Mouse (Mus musculus) liver, postnatal 0 days (tissue): ENCODE measurements around the gene Zfp628. TPM values are rescaled to one million over a fixed set of nuclear protein-coding genes. Genes with fewer than 3 reads are reported as not detected.

ENCODE experiments used
- ATAC-seq: fragments of 200-750 bp; cut with Nextera tagmentation; 2 replicates; pipeline ENCODE4 v1.8.0; 2017; ENCODE audit warnings: mild to moderate bottlenecking, moderate library complexity
- DNase-seq: peaks from one replicate; pipeline ENCODE4 v3.0.0-alpha.2; 2016
- H3K27ac ChIP-seq: fragments of 300-500 bp; sonication (generic); 2 replicates; pipeline ENCODE4 v1.5.1; 2014; ENCODE audit warnings: antibody characterized with exemption, moderate library complexity, mild to moderate bottlenecking, low read depth
- H3K27me3 ChIP-seq: fragments of 300-500 bp; sonication (generic); 2 replicates; pipeline ENCODE4 v1.6.1; 2014; ENCODE audit warnings: low read length, control low read depth, mixed read lengths; ENCODE audit not compliant: insufficient read depth
- H3K36me3 ChIP-seq: fragments of 300-500 bp; sonication (generic); replicated peaks from 2 replicates; pipeline ENCODE4 v1.6.1; 2014; ENCODE audit warnings: mild to moderate bottlenecking, control low read depth, low read length, moderate library complexity, mixed read lengths; ENCODE audit not compliant: insufficient read depth
- H3K4me1 ChIP-seq: fragments of 300-500 bp; sonication (generic); 2 replicates; pipeline ENCODE4 v1.6.1; 2014; ENCODE audit warnings: antibody characterized with exemption, mild to moderate bottlenecking, control low read depth; ENCODE audit not compliant: insufficient read depth
- H3K4me2 ChIP-seq: fragments of 300-500 bp; sonication (generic); 2 replicates; pipeline ENCODE4 v1.6.1; 2014; ENCODE audit warnings: low read depth, mild to moderate bottlenecking, low read length, moderate library complexity, mixed read lengths
- H3K4me3 ChIP-seq: fragments of 300-500 bp; sonication (generic); 2 replicates; pipeline ENCODE4 v1.5.1; 2014; ENCODE audit warnings: low read depth, low read length
- H3K9ac ChIP-seq: fragments of 300-500 bp; sonication (generic); replicated peaks from 2 replicates; pipeline ENCODE4 v1.6.1; 2014; ENCODE audit warnings: mild to moderate bottlenecking, moderate library complexity
- H3K9me3 ChIP-seq: fragments of 300-500 bp; sonication (generic); 2 replicates; pipeline ENCODE4 v1.6.1; 2016; ENCODE audit warnings: mild to moderate bottlenecking, control low read depth, low read length, mixed read lengths
- CTCF ChIP-seq: sonication (generic); IDR thresholded peaks from 2 replicates; pipeline ENCODE4 v1.5.1; 2016; ENCODE audit warnings: antibody characterized with exemption, low read depth
- EP300 ChIP-seq: IDR thresholded peaks from 2 replicates; pipeline ENCODE4 v1.6.1; 2016; ENCODE audit warnings: antibody characterized with exemption, low read depth, mild to moderate bottlenecking
- WGBS: fragments of 180-500 bp; shearing (Covaris S2); extraction: QIAGEN DNeasy Blood & Tissue Kit; methylation state at CpG from one replicate; pipeline ENCODE4 v1.1.7; 2014; ENCODE audit not compliant: insufficient replicate concordance; 5-methylcytosine and 5-hydroxymethylcytosine counted together
- polyA plus RNA-seq: library from polyadenylated mRNA; unstranded; fragments of >200 nt; fragmentation: Nextera tagmentation; extraction: Ambion mirVana; gene quantifications from 2 replicates; pipeline ENCODE4 v1.2.1, GENCODE M21; 2015

The Zfp628 gene
- polyA plus RNA-seq, 1 experiment from 2014 or later = 1.0 TPM

DNA sequence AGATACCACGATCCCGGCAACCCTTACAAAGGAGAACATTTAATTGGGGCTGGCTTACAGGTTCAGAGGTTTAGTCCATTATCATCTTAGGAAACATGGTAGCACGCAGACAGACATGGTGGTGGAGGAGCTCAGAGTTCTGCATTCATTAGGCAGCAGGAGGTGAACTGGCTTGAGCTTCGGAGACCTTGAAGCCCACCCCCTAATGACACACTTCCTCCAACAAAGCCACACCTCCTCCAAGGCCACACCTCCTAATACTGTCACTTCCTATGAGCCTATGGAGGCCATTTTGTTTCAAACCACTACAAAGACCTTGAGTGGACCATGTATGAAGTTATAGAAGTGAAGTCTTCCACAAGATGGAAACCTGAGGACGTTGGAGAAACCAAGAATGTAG lies 2.8 kb upstream of the Zfp628 start:
- no peaks in the 10 kb centered on the region for H3K27me3 ChIP-seq
- 64% methylated on average over 5 of the region's 5 CpGs for WGBS
- no peak for DNase-seq
- no peak overlapping the region for H3K9ac ChIP-seq
- no peaks in the 10 kb centered on the region for H3K9me3 ChIP-seq
- no peak overlapping the region for H3K4me3 ChIP-seq
- H3K27ac ChIP-seq = no peak overlapping the region
- H3K4me2 ChIP-seq = no peak overlapping the region
- H3K4me1 ChIP-seq = peaks cover 20% of the 10 kb centered on the region
- no peak for TF ChIP-seq CTCF
- TF ChIP-seq EP300 = no peak
- ATAC-seq = no peak
- H3K36me3 ChIP-seq = no peaks in the 10 kb centered on the region

DNA sequence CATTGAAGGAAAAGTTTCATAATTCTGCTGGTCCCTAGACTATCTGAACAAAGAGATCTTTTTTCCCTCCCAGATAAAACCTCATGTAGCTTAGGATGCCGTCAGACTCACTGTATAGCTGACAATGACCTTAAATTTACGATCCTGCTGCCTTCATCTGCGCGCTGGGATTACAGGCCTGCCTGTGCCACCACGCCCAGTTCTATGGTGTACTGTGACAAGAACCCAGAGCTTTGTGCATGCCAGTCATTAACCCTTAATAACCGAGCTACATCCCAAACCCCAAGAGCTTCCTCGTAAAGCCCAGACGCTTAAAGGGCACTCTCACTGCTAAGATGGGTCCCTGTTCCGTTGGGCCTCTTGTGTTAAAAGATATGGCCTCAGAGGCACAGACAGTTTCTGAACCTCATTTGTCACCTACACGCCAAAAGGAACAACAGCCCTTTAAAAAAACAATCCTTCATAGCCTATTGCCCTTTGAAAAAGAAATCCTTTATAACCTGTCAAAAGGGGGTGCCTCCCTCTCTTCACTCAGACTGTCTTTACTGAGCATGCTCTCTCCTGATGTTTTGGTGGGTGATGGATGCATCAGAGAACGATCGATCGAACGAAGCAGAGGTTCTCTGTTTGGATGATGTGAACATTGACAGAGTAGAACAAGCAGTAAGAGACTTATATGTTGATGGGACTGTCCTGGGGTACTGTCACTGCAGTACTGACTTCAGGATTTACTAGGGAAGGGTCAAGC lies 826 bp downstream of the Zfp628 start:
- WGBS = 16% methylated on average over 14 of the region's 14 CpGs
- no peak for TF ChIP-seq CTCF
- TF ChIP-seq EP300 = 0 out of 2 replicates have a peak, but pooled peaks have one; percentile 5
- DNase-seq = no peak

DNA sequence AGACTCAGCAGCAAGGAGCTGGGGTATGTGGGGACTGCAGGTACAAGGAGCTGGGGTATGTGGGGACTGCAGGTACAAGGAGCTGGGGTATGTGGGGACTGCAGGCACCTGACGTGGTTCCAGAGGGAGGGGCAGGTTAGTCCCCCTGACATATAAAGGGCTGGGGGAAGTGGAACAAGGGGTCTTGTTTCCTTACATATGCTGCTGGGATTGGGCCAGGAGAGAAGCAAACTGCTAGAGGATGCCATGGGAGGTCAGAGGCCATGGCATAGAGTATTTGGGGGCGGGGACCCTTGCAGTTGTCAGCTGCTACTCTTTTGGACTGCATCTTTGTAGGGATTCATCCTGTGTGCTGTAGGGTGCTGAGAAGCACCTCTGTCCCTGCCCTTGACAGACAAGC lies 2.5 kb downstream of the Zfp628 start:
- 91% methylated on average over 2 of the region's 2 CpGs for WGBS

More for the DNA sequence above, 826 bp downstream of the Zfp628 start:
- Histone ChIP-seq H3K27ac (peak overlapping the region; percentile 94), H3K4me1 (peaks cover 20% of the 10 kb centered on the region), H3K27me3 (no peaks in the 10 kb centered on the region), H3K9me3 (no peaks in the 10 kb centered on the region), H3K4me2 (peak overlapping the region; percentile 91), H3K36me3 (peaks cover 26% of the 10 kb centered on the region), H3K4me3 (peak overlapping the region; percentile 84), H3K9ac (peak overlapping the region; percentile 92)
- peak; percentile 41 for ATAC-seq

DNA sequence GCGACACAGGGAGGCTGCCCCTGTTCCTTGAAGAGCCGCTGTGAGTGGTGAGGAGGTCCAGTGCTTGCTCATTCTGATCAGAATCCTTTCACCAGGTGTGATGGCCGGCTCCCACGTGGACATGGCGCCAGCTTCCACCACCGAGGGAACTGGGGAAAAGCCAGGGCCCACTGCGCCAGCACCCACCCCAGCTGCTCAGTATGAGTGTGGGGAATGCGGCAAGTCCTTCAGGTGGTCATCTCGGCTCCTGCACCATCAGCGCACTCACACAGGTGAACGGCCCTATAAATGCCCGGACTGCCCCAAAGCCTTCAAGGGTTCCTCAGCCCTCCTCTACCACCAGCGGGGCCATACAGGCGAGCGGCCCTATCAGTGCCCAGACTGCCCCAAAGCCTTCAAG lies 3.7 kb downstream of the Zfp628 start:
- H3K4me1 ChIP-seq = peaks cover 31% of the 10 kb centered on the region
- WGBS = 94% methylated on average over 15 of the region's 15 CpGs
- H3K4me3 ChIP-seq = no peak overlapping the region
- DNase-seq = no peak
- ATAC-seq = no peak
- peaks cover 26% of the 10 kb centered on the region for H3K36me3 ChIP-seq
- no peak overlapping the region for H3K9ac ChIP-seq
- no peak overlapping the region for H3K4me2 ChIP-seq
- peaks cover 14% of the 10 kb centered on the region for H3K27me3 ChIP-seq
- TF ChIP-seq CTCF = no peak
- no peak for TF ChIP-seq EP300
- no peaks in the 10 kb centered on the region for H3K9me3 ChIP-seq
- H3K27ac ChIP-seq = no peak overlapping the region

More for the DNA sequence above, 2.5 kb downstream of the Zfp628 start:
- no peaks in the 10 kb centered on the region for H3K9me3 ChIP-seq
- no peak for TF ChIP-seq EP300
- no peak for TF ChIP-seq CTCF
- no peak for ATAC-seq
- DNase-seq = no peak
- no peak overlapping the region for H3K27ac ChIP-seq
- no peak overlapping the region for H3K4me3 ChIP-seq
- H3K36me3 ChIP-seq = peaks cover 26% of the 10 kb centered on the region
- 0 out of 2 replicates have a peak, but pooled peaks cover 3% of the 10 kb centered on the region for H3K27me3 ChIP-seq
- no peak overlapping the region for H3K4me2 ChIP-seq
- no peak overlapping the region for H3K9ac ChIP-seq
- peaks cover 21% of the 10 kb centered on the region for H3K4me1 ChIP-seq

DNA sequence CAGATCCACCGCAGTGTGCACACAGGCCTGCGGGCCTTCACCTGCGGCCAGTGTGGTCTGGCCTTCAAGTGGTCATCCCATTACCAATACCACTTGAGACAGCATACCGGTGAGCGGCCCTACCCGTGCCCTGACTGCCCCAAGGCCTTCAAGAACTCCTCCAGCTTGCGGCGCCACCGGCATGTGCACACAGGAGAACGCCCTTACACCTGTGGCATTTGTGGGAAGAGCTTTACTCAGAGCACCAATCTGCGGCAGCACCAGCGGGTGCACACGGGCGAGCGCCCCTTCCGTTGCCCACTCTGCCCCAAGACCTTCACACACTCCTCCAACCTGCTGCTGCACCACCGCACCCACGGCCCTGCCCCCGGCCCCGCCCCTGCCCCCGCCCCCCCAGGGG lies 4.1 kb downstream of the Zfp628 start:
- Histone ChIP-seq H3K36me3 (peaks cover 26% of the 10 kb centered on the region), H3K4me2 (no peak overlapping the region), H3K4me1 (peaks cover 34% of the 10 kb centered on the region), H3K9me3 (no peaks in the 10 kb centered on the region), H3K27ac (no peak overlapping the region), H3K27me3 (peaks cover 19% of the 10 kb centered on the region), H3K4me3 (no peak overlapping the region), H3K9ac (no peak overlapping the region)
- TF ChIP-seq CTCF (no peak), EP300 (no peak)
- ATAC-seq (no peak), DNase-seq (no peak)
- WGBS = 86% methylated on average over 14 of the region's 21 CpGs

DNA sequence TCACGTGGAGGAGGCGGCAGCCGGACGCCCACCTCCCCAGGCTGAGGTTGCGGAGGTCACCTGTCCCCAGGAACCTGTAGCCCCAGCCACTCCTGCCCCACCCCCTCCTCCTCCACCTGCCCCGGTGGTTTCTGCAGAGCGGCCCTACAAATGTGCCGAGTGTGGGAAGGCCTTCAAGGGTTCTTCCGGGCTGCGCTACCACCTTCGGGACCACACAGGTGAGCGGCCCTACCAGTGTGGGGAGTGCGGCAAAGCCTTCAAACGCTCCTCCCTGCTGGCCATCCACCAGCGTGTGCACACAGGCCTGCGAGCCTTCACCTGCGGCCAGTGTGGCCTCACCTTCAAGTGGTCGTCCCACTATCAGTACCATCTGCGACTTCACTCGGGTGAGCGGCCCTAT lies 5.0 kb downstream of the Zfp628 start:
- Histone ChIP-seq H3K4me2 (no peak overlapping the region), H3K4me1 (peaks cover 30% of the 10 kb centered on the region), H3K27me3 (peaks cover 23% of the 10 kb centered on the region), H3K4me3 (no peak overlapping the region), H3K9ac (no peak overlapping the region), H3K36me3 (peaks cover 26% of the 10 kb centered on the region), H3K27ac (no peak overlapping the region), H3K9me3 (no peaks in the 10 kb centered on the region)
- TF ChIP-seq CTCF (no peak), EP300 (no peak)
- DNase-seq (no peak), ATAC-seq (no peak)
- 93% methylated on average over 21 of the region's 21 CpGs for WGBS
